Mouse (Mus musculus): ENCODE data around the gene Adgrv1.

Adgrv1 gene

GRCm38 (mm10) chr13:81045345-81045744, 587.6 kb downstream of the Adgrv1 start:
- DNase-seq (ENCODE audit: low spot score), result no peak
